Mouse (Mus musculus) thymus, adult 2 months (tissue): ENCODE data around the gene Map6. TPM values are rescaled to one million over a fixed set of nuclear protein-coding genes. Genes with fewer than 3 reads are reported as not detected.

Experiments
- DNase-seq: peaks from one replicate; pipeline ENCODE4 v3.0.0; 2021
- H3K27ac ChIP-seq: fragments of 200-500 bp; 2 replicates; pipeline ENCODE4 v1.5.1; 2012; ENCODE audit warnings: low read length, control low read depth; ENCODE audit not compliant: control insufficient read depth, insufficient read depth
- H3K27me3 ChIP-seq: fragments of 200-500 bp; 2 replicates; pipeline ENCODE4 v1.6.1; 2012; ENCODE audit warnings: mild to moderate bottlenecking, low read length, moderate library complexity, mixed read lengths; ENCODE audit not compliant: control insufficient read depth, insufficient read depth
- H3K36me3 ChIP-seq: fragments of 200-500 bp; 2 replicates; pipeline ENCODE4 v1.6.1; 2012; ENCODE audit warnings: mild to moderate bottlenecking, low read length, moderate library complexity; ENCODE audit not compliant: control insufficient read depth, insufficient read depth
- H3K4me1 ChIP-seq: fragments of 200-500 bp; replicated peaks from 2 replicates; pipeline ENCODE4 v1.6.1; 2012; ENCODE audit warnings: low read length; ENCODE audit not compliant: control insufficient read depth, insufficient read depth
- H3K4me3 ChIP-seq: fragments of 200-500 bp; 2 replicates; pipeline ENCODE4 v1.5.1; 2012; ENCODE audit warnings: mild to moderate bottlenecking, low read length, control low read depth, moderate library complexity; ENCODE audit not compliant: control insufficient read depth, insufficient read depth
- CTCF ChIP-seq: fragments of 200-500 bp; IDR thresholded peaks from 2 replicates; pipeline ENCODE4 v1.5.1; 2012; ENCODE audit warnings: mild to moderate bottlenecking, control low read depth, low read length, moderate library complexity, borderline replicate concordance; ENCODE audit not compliant: control insufficient read depth, poor library complexity, insufficient read depth; ENCODE audit errors: extremely low read depth
- POLR2A ChIP-seq: fragments of 200-500 bp; IDR thresholded peaks from 2 replicates; pipeline ENCODE4 v1.6.1; 2012; ENCODE audit warnings: mild to moderate bottlenecking, low read length, control low read depth, moderate library complexity; ENCODE audit not compliant: control insufficient read depth, poor library complexity, insufficient read depth; ENCODE audit errors: extremely low read depth
- WGBS: fragments of 180-500 bp; shearing (Covaris S2); methylation state at CpG from one replicate; pipeline ENCODE4 v1.1.7; 2018; 5-methylcytosine and 5-hydroxymethylcytosine counted together
- polyA plus RNA-seq: library from polyadenylated mRNA; depleted of rRNA; stranded (reverse); fragments of >200 nt; gene quantifications from 2 replicates; pipeline ENCODE4 v1.2.3, GENCODE M21; 2012

The Map6 gene
- polyA plus RNA-seq, 1 experiment, result 1.3 TPM

GRCm38 (mm10) chr7:99349782-99350720 is 82.8 kb downstream of the Map6 start:
- WGBS, result 89% methylated on average over 9 of the region's 9 CpGs
- no peak overlapping the region for H3K4me3 ChIP-seq
- no peak for DNase-seq

GRCm38 (mm10) chr7:99351104-99351801 is 84.0 kb downstream of the Map6 start:
- whole genome bisulfite sequencing, result 87% methylated on average over 12 of the region's 12 CpGs
- Histone ChIP-seq H3K4me1 (no peaks in the 10 kb centered on the region), H3K27me3 (no peaks in the 10 kb centered on the region; the same call in 1 of the 2 replicates), H3K27ac (no peak overlapping the region), H3K36me3 (no peaks in the 10 kb centered on the region), H3K4me3 (no peak overlapping the region)
- TF ChIP-seq CTCF, result no peak
- TF ChIP-seq POLR2A, result no peak
- DNase-seq, result no peak

More at GRCm38 (mm10) chr7:99349782-99350720, 82.8 kb downstream of the Map6 start:
- Histone ChIP-seq H3K27ac (no peak overlapping the region), H3K36me3 (no peaks in the 10 kb centered on the region), H3K27me3 (no peaks in the 10 kb centered on the region; the same call in 1 of the 2 replicates), H3K4me1 (no peaks in the 10 kb centered on the region)
- TF ChIP-seq POLR2A, result no peak

- DNase-seq, result no peak
- 62% methylated on average over 18 of the region's 18 CpGs for WGBS
- H3K36me3 ChIP-seq, result no peaks in the 10 kb centered on the region
- H3K27me3 ChIP-seq, result no peaks in the 10 kb centered on the region; the same call in 1 of the 2 replicates
- peak overlapping the region; percentile 22 for H3K4me3 ChIP-seq
- no peak overlapping the region; the same call in 1 of the 2 replicates for H3K27ac ChIP-seq
- TF ChIP-seq POLR2A (no peak), CTCF (no peak)
- H3K4me1 ChIP-seq, result no peaks in the 10 kb centered on the region
Observed at GRCm38 (mm10) chr7:99351802-99352517, 84.7 kb downstream of the Map6 start.

- WGBS, result 12% methylated on average over 35 of the region's 35 CpGs
- no peaks in the 10 kb centered on the region for H3K4me1 ChIP-seq
- no peak for TF ChIP-seq CTCF
- no peak for TF ChIP-seq POLR2A
- H3K36me3 ChIP-seq, result no peaks in the 10 kb centered on the region
- no peak for DNase-seq
- peak within 1 kb of the TSS; percentile 26 for H3K4me3 ChIP-seq
- H3K27me3 ChIP-seq, result no peaks in the 10 kb centered on the region; the same call in 1 of the 2 replicates
- no peak within 1 kb of the TSS; the same call in 1 of the 2 replicates for H3K27ac ChIP-seq
Observed at GRCm38 (mm10) chr7:99352526-99353400, 85.5 kb downstream of the Map6 start, which contains the start of gene Serpinh1. Serpinh1 (minus strand) TSS chr7:99353239.

GRCm38 (mm10) chr7:99355731-99356131 is 88.5 kb downstream of the Map6 start:
- no peak for DNase-seq
- no peak overlapping the region for H3K4me3 ChIP-seq

More at GRCm38 (mm10) chr7:99355731-99356131, 88.5 kb downstream of the Map6 start:
- TF ChIP-seq CTCF, result no peak
- no peak for TF ChIP-seq POLR2A
- no peaks in the 10 kb centered on the region for H3K36me3 ChIP-seq
- H3K27me3 ChIP-seq, result no peaks in the 10 kb centered on the region; the same call in 1 of the 2 replicates
- peaks cover under 1% of the 10 kb centered on the region; the same call in 1 of the 2 replicates for H3K4me1 ChIP-seq
- WGBS, result 76% methylated on average over 7 of the region's 7 CpGs
- H3K27ac ChIP-seq, result no peak overlapping the region
